Mouse (Mus musculus): ENCODE data around the gene Mmp27.

The Mmp27 gene

GRCm38 (mm10) chr9:7571162-7571561, at the start of gene Mmp27:
Gene Mmp27 (plus strand): TSS chr9:7571396.
- ChIA-PET CTCF (no interaction called here), POLR2A (no interaction called here)

GRCm38 (mm10) chr9:7526255-7526940, 44.8 kb upstream of the Mmp27 start:
- ChIA-PET CTCF (interaction anchor here in 1 of 4 experiments (1.4 kb wide), 1 partner anchor 24 kb away, joined by 3 read pairs; no protein-coding TSS in a partner anchor), POLR2A (no interaction called here)

GRCm38 (mm10) chr9:7542763-7543162, 28.4 kb upstream of the Mmp27 start:
- POLR2A ChIA-PET = interaction anchor here in 1 of 4 experiments (0.6 kb wide), 1 partner anchor 91 kb away, joined by 3 read pairs; no protein-coding TSS in a partner anchor

GRCm38 (mm10) chr9:7544923-7545457, 26.2 kb upstream of the Mmp27 start:
- CTCF ChIA-PET = no interaction called here
- POLR2A ChIA-PET = no interaction called here

More at GRCm38 (mm10) chr9:7542763-7543162, 28.4 kb upstream of the Mmp27 start:
- CTCF ChIA-PET = no interaction called here

GRCm38 (mm10) chr9:7545471-7545870, 25.7 kb upstream of the Mmp27 start:
- CTCF ChIA-PET = no interaction called here
- POLR2A ChIA-PET = no interaction called here

GRCm38 (mm10) chr9:7545920-7546319, 25.3 kb upstream of the Mmp27 start:
- CTCF ChIA-PET = no interaction called here
- POLR2A ChIA-PET = no interaction called here

- CTCF ChIA-PET = interaction anchor here in 1 of 4 experiments (0.6 kb wide), 1 partner anchor 51 kb away, joined by 3 read pairs; no protein-coding TSS in a partner anchor
- POLR2A ChIA-PET = no interaction called here
Observed at GRCm38 (mm10) chr9:7551943-7552342, 19.3 kb upstream of the Mmp27 start.

- CTCF ChIA-PET = interaction anchor here in 1 of 4 experiments (0.6 kb wide), 1 partner anchor 396 kb away, joined by 3 read pairs; no protein-coding TSS in a partner anchor
- POLR2A ChIA-PET = no interaction called here
Observed at GRCm38 (mm10) chr9:7553536-7553935, 17.7 kb upstream of the Mmp27 start.

GRCm38 (mm10) chr9:7554382-7554781, 16.8 kb upstream of the Mmp27 start:
- POLR2A ChIA-PET = no interaction called here
- CTCF ChIA-PET = interaction anchor here in 2 of 4 experiments (0.6 kb wide), 2 partner anchors 396 to 1300 kb away, joined by 3 read pairs; no protein-coding TSS in a partner anchor

GRCm38 (mm10) chr9:7558221-7559017, 12.8 kb upstream of the Mmp27 start, which contains the start of gene Mmp8:
Gene Mmp8 (plus strand): TSS chr9:7558456.
- POLR2A ChIA-PET = interaction anchor here in 1 of 4 experiments (0.7 kb wide), 1 partner anchor 96 kb away, joined by 3 read pairs; no protein-coding TSS in a partner anchor
- CTCF ChIA-PET = no interaction called here

- CTCF ChIA-PET = interaction anchor here in 1 of 4 experiments (0.6 kb wide), 1 partner anchor 175 kb away, joined by 3 read pairs; no protein-coding TSS in a partner anchor
Observed at GRCm38 (mm10) chr9:7560026-7560425, 11.2 kb upstream of the Mmp27 start.

GRCm38 (mm10) chr9:7567376-7567775, 3.8 kb upstream of the Mmp27 start:
- ChIA-PET POLR2A (no interaction called here), CTCF (no interaction called here)

More at GRCm38 (mm10) chr9:7560026-7560425, 11.2 kb upstream of the Mmp27 start:
- POLR2A ChIA-PET = interaction anchor here in 1 of 4 experiments (0.6 kb wide), 1 partner anchor 43 kb away, joined by 4 read pairs; no protein-coding TSS in a partner anchor

- CTCF ChIA-PET = no interaction called here
- POLR2A ChIA-PET = no interaction called here
Observed at GRCm38 (mm10) chr9:7567923-7568322, 3.3 kb upstream of the Mmp27 start.

GRCm38 (mm10) chr9:7570485-7570884, 711 bp upstream of the Mmp27 start:
- POLR2A ChIA-PET = no interaction called here
- CTCF ChIA-PET = no interaction called here

GRCm38 (mm10) chr9:7572188-7572587, 992 bp downstream of the Mmp27 start:
- ChIA-PET POLR2A (no interaction called here), CTCF (interaction anchor here in 1 of 4 experiments (0.7 kb wide), 1 partner anchor 927 kb away, joined by 5 read pairs; no protein-coding TSS in a partner anchor)

GRCm38 (mm10) chr9:7572663-7573308, 1.6 kb downstream of the Mmp27 start:
- CTCF ChIA-PET = interaction anchor here in 1 of 4 experiments (0.7 kb wide), 1 partner anchor 927 kb away, joined by 5 read pairs; no protein-coding TSS in a partner anchor
- POLR2A ChIA-PET = interaction anchor here in 2 of 4 experiments (0.6 kb wide), 2 partner anchors 120 to 345 kb away, joined by 3 read pairs; no protein-coding TSS in a partner anchor

- POLR2A ChIA-PET = no interaction called here
- CTCF ChIA-PET = interaction anchor here in 1 of 4 experiments (0.7 kb wide), 1 partner anchor 28 kb away, joined by 3 read pairs; no protein-coding TSS in a partner anchor
Observed at GRCm38 (mm10) chr9:7575526-7575925, 4.3 kb downstream of the Mmp27 start.

- POLR2A ChIA-PET = no interaction called here
- CTCF ChIA-PET = no interaction called here
Observed at GRCm38 (mm10) chr9:7577371-7577770, 6.2 kb downstream of the Mmp27 start.

- ChIA-PET CTCF (no interaction called here), POLR2A (no interaction called here)
Observed at GRCm38 (mm10) chr9:7590063-7590462, 18.9 kb downstream of the Mmp27 start.
